Mouse (Mus musculus) right cerebral cortex, adult 2 months (tissue): ENCODE results near the gene Znrf1.

ENCODE experiments used
- DNase-seq, 2 experiments: peaks; one replicate each; pipeline ENCODE4 v3.0.0; 2021 to 2022; ENCODE audit warnings: low spot score in 2 of 2

Znrf1 gene

DNA sequence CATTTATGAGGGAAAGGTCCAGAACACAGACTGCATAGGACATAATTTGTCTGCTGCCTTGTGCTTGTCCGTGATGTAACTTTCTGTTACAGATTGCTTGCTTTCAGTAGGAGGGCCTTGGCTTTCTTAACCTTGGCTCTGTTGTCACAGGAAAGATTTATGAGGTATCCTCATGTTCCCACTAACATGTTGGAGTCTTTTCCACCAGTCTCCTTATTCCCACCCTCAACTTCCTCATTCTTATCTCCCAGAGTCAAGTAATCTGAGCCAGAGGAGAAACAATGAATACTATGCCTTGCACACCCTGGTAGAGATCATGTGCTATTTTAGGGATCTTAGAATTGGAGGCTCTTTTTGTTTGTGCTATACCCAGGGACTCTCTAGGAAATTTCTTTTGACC, 61.4 kb downstream of the Znrf1 start:
- DNase-seq = no peak

- DNase-seq = no peak
Observed at GRCm38 (mm10) chr8:111599707-111600444, 64.0 kb downstream of the Znrf1 start.

DNA sequence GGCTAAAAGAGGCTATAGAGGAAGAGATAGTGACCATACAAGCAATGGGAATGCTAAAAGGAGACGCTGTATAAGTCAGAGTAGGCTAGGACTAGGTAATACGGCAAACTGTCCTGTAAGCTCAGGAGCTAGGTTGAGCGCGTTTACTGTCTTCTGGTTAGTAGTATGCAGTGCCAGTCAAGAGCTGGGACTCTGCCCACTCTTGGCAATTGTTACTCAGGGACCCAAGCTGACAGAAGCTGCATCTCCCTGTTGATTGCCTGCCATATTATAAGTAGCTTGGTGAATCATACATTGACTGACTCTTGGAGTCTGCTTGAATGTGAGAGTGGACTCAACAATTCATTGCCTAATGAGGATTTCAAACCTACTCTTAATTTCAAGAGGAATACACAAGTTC, 66.2 kb downstream of the Znrf1 start:
- peak in 1 of 2 experiments; percentile 39 for DNase-seq

- no peak for DNase-seq
Observed at GRCm38 (mm10) chr8:111604986-111605385, 69.1 kb downstream of the Znrf1 start.

- DNase-seq = no peak
Observed at GRCm38 (mm10) chr8:111606961-111607360, 71.1 kb downstream of the Znrf1 start.

DNA sequence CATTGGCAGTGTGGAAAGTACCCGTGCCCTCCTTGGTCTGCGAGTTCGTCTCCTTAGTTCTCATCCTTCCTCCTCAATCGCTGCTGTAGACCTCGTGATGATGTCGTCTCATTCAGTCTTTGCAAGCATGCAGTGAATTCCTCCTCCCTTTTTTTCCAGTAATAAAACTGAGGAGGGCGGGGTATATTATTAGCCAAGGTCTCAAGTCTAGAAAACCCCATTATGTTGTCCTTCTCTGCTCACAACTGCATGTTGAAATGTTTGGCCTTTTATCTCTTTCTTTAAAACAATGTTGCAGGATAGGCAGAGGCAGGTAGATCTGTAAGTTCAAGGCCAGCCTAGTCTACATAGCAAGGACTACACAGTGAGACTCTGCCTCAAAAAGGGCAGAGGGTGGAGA, 71.5 kb downstream of the Znrf1 start:
- DNase-seq = no peak

GRCm38 (mm10) chr8:111613181-111613580, 77.3 kb downstream of the Znrf1 start:
- DNase-seq = no peak

DNA sequence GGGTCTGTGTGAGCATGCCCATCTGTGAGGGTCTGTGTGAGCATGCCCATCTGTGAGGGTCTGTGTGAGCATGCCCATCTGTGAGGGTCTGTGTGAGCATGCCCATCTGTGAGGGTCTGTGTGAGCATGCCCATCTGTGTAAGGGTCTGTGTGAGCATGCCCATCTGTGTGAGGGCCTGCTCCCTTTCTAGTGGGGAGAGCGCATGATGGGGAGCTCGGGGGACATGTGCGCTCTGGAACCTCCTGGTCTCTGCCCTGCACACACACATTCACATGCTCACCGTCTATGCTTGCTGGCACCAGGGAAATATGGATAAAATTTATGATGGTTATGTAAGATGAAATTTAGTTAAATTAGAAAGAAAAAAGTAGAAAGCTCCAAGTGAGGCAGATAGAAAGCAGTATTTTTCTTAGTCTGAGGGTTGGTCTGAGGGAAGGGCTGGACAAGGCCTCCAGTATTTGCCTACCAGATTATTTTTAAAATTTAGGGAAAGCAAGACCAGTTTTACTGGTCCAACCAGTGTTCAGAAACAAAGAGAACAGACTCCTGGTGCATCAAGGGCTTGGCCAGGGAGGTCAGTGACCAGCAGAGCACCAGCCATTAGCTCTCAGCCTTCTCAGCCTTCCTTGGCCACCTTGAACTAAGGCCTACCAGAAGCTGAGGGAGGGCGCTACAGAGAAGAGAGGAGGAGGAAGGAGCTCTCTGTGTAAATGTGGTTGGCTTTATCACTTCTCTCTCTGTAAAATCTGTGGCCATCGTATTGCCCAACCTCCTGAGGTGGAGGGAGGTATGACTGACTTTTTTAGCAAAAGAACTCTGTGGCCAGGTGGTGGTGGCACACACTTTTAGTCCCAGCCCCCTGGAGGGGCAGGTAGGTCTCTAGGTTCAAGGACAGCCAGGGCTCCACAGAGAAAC, 79.1 kb downstream of the Znrf1 start:
- DNase-seq = no peak

DNA sequence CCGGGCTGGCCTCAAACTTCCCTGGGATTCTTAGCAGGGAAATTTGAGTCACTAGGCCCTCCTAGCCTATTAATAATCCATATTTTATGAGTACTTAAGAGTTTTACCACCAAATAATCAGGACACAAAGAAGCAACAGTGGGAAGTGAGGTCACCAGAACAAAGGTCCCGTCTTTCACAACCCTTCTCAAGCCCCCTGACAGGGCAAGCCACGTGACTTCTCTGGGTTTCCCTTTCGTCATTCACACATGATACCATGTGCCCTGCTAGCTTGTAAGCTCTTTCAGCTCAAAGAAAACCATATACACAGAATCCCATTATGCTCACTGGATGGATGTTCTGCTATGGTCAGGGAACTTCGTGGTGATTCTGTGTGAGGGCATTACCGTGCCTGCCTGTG, 81.9 kb downstream of the Znrf1 start:
- no peak for DNase-seq

DNA sequence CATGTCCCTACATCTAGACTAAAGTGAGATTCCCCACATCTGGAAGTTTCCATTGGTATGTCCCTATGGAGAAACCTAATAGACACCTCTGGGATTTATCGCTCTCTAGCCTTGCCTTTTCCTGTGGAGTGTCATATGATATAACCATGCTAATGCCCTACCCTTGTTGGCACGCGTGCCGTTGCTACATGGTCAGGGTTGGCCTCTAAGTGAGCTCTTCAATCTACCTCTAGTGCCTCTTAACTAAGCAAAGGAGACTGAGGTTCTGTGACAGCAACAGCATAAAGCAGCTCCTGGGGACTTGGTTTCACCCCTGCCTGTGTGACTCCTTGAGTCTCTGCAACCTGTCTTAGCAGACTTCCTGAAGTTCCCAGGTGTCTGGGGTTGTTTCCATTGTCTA, 82.4 kb downstream of the Znrf1 start:
- no peak for DNase-seq

DNA sequence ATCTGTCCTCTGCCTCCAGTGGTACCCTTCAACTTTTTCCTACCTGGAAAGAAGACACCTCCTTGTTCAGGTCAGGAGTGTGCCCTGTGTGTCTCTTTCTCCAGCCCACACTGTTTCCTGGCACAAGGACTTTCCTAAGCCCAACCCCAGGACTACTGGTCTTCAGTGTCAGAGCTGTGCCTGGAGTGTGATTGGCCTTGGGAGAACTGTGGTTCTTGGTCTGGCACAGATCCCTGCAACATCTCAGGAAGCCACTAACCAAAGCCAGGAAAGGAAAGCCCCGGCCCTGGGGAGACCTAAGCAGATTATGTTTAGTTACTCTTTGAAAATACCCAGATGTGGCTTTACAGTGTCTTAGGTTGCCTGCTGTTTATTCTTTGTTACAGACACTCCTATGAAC, 84.0 kb downstream of the Znrf1 start:
- DNase-seq = no peak

GRCm38 (mm10) chr8:111622104-111622503, 86.2 kb downstream of the Znrf1 start:
- DNase-seq = no peak

GRCm38 (mm10) chr8:111622553-111622952, 86.7 kb downstream of the Znrf1 start:
- no peak for DNase-seq

GRCm38 (mm10) chr8:111624081-111624852, 88.4 kb downstream of the Znrf1 start:
- DNase-seq = peak; percentile 49 to 60

DNA sequence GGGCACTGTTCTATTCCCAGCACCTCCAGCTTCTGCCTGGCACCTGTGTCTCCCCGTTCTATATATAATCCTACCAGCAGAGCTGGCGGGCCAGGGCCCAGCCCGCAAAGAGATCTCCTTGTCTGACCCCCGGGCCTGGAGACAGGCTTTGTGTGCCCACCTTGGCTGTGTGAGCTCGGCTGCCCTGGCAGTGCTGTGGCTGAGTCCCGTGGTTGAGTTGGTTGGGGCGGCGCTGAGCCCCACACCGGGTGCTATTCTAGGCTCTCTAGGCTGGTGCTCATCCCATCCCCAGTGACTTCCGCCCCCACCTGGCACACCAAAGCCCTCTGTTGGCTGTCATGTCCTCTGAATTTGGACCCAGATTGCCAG, 88.9 kb downstream of the Znrf1 start:
- DNase-seq = no peak

GRCm38 (mm10) chr8:111625694-111626527, 90.0 kb downstream of the Znrf1 start:
- peak; percentile 71 to 74 for DNase-seq

DNA sequence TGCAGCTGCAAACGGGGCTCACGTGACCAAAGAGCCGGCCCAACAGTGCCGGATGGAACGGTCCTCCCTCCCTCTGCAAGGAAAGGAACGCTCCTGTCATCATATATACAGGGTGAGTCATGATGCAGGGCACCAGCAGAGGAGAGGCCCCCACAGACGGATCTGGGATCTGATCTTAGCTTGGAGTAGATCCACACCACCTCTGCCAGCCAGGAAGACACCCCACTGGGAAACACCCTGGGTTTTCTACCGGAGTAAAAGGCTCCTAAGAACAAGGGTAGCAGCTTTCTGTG, 90.6 kb downstream of the Znrf1 start:
- DNase-seq = peak; percentile 38 to 52

DNA sequence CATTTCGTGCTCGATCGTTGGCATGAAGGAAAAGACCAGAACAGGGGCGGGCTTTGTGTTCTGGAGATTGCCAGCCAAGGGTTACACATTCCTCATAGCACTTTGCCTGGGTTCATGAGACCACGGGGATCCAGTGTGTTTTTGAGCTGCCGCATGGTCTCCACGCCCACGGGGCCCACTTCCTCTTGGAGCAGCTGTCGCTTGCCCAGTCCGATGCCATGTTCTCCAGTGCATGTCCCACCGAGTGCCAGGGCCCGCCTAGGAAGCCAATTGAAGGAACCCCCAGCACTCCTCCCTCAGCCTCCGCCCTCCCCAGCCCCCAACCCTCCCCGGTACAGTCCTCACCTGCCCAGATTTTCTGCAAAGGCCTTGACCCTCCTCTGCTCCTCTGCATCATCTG, 91.0 kb downstream of the Znrf1 start:
- DNase-seq = no peak

DNA sequence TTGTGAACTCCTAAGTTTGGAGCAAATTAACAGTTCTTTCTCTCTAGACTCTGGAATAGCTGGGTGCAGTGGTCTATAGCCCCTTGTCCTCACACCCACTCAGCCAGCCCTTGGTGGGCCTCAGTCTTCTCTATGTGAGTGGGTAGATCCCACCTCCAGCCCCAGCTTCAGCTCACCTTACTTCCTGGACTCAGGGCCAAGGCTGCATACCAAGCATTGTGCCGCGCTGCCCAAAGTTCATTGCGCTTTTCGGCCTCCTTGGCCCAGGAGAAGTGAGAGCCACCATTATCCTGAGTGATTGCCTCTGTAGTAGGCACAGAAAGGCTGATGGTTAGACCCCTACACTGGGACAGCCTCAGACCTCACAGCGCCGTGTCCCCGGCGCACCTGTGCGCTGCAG, 92.0 kb downstream of the Znrf1 start:
- DNase-seq = no peak

GRCm38 (mm10) chr8:111628401-111628800, 92.5 kb downstream of the Znrf1 start:
- DNase-seq = no peak

DNA sequence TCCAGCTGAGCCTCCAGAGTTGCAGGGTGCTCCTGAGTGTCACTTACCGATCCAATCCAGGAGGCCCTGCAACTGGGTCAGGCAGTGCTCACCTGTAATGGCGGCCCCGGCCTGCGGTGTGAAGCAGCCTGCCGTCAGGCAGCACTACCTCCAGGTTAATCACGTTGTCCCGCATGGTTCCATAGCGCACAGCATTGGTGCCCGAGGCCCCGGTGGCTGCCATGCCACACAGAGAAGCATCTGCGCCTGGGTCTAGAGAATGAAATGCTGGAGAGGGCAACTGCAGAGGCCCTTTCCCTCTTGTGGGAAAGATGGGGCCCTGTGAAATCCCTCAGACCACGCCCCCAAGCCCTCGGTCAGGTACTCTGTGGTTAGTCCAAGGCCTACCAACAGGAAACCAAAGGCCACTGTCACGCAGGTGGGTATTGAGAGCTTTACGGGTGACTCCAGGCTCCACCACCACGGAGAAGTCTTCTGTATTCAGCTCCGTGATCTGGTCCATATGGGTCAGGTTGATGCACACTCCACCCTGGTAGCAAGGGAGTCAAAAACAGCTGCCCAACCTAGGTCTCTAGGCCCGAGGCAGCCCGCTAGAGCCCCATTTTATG, 93.1 kb downstream of the Znrf1 start:
- DNase-seq = no peak
